In the genomic region with DNA sequence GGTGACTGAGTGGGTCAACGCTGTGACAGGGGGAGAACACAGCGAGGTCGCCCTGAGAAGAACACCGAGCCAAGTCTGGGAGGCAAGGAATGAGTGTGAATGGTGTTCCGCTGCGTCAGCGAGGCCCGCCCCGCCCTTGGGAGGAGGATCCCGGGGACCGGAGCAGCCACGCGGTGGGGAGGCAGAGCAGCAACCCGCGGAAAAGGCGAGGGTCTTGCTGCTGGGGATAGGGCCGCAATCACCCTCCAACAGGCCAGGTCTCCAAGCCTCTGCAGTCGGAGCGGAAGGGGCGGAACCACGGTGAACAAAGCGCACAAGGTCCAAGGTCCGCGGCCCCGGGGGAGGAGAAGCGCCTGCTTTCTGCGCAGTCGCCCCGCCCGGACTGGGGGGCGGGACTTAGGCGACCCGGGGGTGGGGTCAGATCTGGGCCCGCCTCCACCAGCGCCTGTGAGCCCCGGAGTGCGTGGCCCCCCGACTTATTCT, we compare ENCODE assay signal across 8 mouse cellular contexts. TPM values are rescaled to one million over a fixed set of nuclear protein-coding genes. Genes with fewer than 3 reads are reported as not detected.
DNase-seq lines count a peak whose midpoint lies in the region; ATAC-seq and TF ChIP-seq lines count a peak whose summit lies in the region.

A gene (plus strand): TSS at position 179 of the 483 bp plus-strand sequence.

- peak; percentile 95 for ATAC-seq in forebrain, embryonic 16.5 days
- ATAC-seq in lung, embryonic 14.5 days (ENCODE audit: insufficient read depth) = peak; percentile 89

- peak within 1 kb of the TSS; percentile 82 for H3K9ac ChIP-seq in ES-E14 (ENCODE audit: insufficient read depth, low read depth, low read length, poor library complexity, severe bottlenecking)
- peak within 1 kb of the TSS; percentile 89 for H3K9ac ChIP-seq in forebrain, embryonic 16.5 days (replicated peaks; ENCODE audit: low read depth, low read length)
- H3K9ac ChIP-seq in lung, embryonic 14.5 days = peak within 1 kb of the TSS; percentile 90

- intact Hi-C loops in heart, postnatal 36 days (cut with DNase I) = loop anchor here (2.0 kb wide), 2 partner anchors 31 to 87 kb away; a partner anchor contains a TSS

- peaks cover 7% of the 10 kb centered on the region; the same call in 1 of the 2 replicates for H3K36me3 ChIP-seq in ES-E14 (ENCODE audit: control insufficient read depth, insufficient read depth, low read length, poor library complexity, severe bottlenecking)
- peaks cover 18% of the 10 kb centered on the region; the same call in 1 of the 2 replicates for H3K36me3 ChIP-seq in forebrain, embryonic 16.5 days (ENCODE audit: control insufficient read depth, insufficient read depth)
- peaks cover 34% of the 10 kb centered on the region for H3K36me3 ChIP-seq in lung, embryonic 14.5 days (ENCODE audit: insufficient read depth)
- H3K36me3 ChIP-seq in thymus, adult 2 months (ENCODE audit: control insufficient read depth, insufficient read depth, low read length) = no peaks in the 10 kb centered on the region

- under 1% methylated on average over 38 of the region's 38 CpGs for WGBS in forebrain, embryonic 16.5 days
- under 1% methylated on average over 35 of the region's 38 CpGs for WGBS in lung, embryonic 14.5 days
- 1% methylated on average over 37 of the region's 38 CpGs for WGBS in olfactory bulb, adult 2 months
- WGBS in thymus, adult 2 months = under 1% methylated on average over 36 of the region's 38 CpGs

- H3K9me3 ChIP-seq in ES-E14 (ENCODE audit: control insufficient read depth, insufficient read depth, low read depth, low read length) = no peaks in the 10 kb centered on the region
- H3K9me3 ChIP-seq in forebrain, embryonic 16.5 days (ENCODE audit: control insufficient read depth, low read length) = no peaks in the 10 kb centered on the region
- no peaks in the 10 kb centered on the region for H3K9me3 ChIP-seq in lung, embryonic 14.5 days (ENCODE audit: low read depth, low read length)

- H3K27ac ChIP-seq in ES-E14 (ENCODE audit: insufficient read depth, low read depth, low read length, poor library complexity, severe bottlenecking) = peak within 1 kb of the TSS; percentile 54
- peak within 1 kb of the TSS; percentile 95 for H3K27ac ChIP-seq in forebrain, embryonic 16.5 days (ENCODE audit: low read length)
- H3K27ac ChIP-seq in layer of hippocampus, adult 2 months = peak within 1 kb of the TSS; percentile 92
- H3K27ac ChIP-seq in lung, embryonic 14.5 days (ENCODE audit: low read depth) = peak within 1 kb of the TSS; percentile 95
- H3K27ac ChIP-seq in olfactory bulb, adult 2 months (ENCODE audit: insufficient read depth, low read depth, low read length) = peak within 1 kb of the TSS; percentile 66
- peak within 1 kb of the TSS; percentile 72 for H3K27ac ChIP-seq in thymus, adult 2 months (ENCODE audit: control insufficient read depth, insufficient read depth, low read length)

- TF ChIP-seq CTCF in layer of hippocampus, adult 2 months (conservative IDR thresholded peaks at IDR 0.05) = no peak; the same call in 1 of the 2 replicates
- 0 out of 2 replicates have a peak, but pooled peaks have one; percentile 19 for TF ChIP-seq CTCF in lung, embryonic 14.5 days (IDR thresholded peaks at IDR 0.05; ENCODE audit: low read depth)
- no peak for TF ChIP-seq CTCF in olfactory bulb, adult 2 months (IDR thresholded peaks at IDR 0.05; ENCODE audit: insufficient read depth, low read depth, low read length)
- peak; percentile 28; the same call in 1 of the 2 replicates for TF ChIP-seq CTCF in thymus, adult 2 months (IDR thresholded peaks at IDR 0.05; ENCODE audit: borderline replicate concordance, control insufficient read depth, extremely low read depth, insufficient read depth, low read length, poor library complexity)

- peaks cover 0 to 6% of the 10 kb centered on the region in 2 experiments; a peak in 2 of 4 replicates for H3K4me1 ChIP-seq in ES-E14 (ENCODE audit: control insufficient read depth in 2 of 2, insufficient read depth in 2 of 2, low read length in 2 of 2, poor library complexity in 1 of 2)
- peaks cover 24% of the 10 kb centered on the region for H3K4me1 ChIP-seq in forebrain, embryonic 16.5 days (replicated peaks; ENCODE audit: control insufficient read depth, insufficient read depth, low read length)
- 0 out of 2 replicates have a peak, but pooled peaks cover 5% of the 10 kb centered on the region for H3K4me1 ChIP-seq in lung, embryonic 14.5 days (ENCODE audit: insufficient read depth)
- H3K4me1 ChIP-seq in olfactory bulb, adult 2 months (ENCODE audit: control insufficient read depth, insufficient read depth, low read length) = peaks cover 14% of the 10 kb centered on the region
- peaks cover 39% of the 10 kb centered on the region for H3K4me1 ChIP-seq in thymus, adult 2 months (replicated peaks; ENCODE audit: control insufficient read depth, insufficient read depth, low read length)

- TF ChIP-seq POLR2A in olfactory bulb, adult 2 months (IDR thresholded peaks at IDR 0.05; ENCODE audit: insufficient read depth, low read depth, low read length) = peak; percentile 67
- TF ChIP-seq POLR2A in thymus, adult 2 months (IDR thresholded peaks at IDR 0.05; ENCODE audit: control insufficient read depth, extremely low read depth, insufficient read depth, low read length, poor library complexity) = peak; percentile 63; the same call in 1 of the 2 replicates

- H3K27me3 ChIP-seq in forebrain, embryonic 16.5 days (replicated peaks; ENCODE audit: control insufficient read depth, insufficient read depth, low read length) = no peaks in the 10 kb centered on the region
- no peaks in the 10 kb centered on the region for H3K27me3 ChIP-seq in lung, embryonic 14.5 days (ENCODE audit: insufficient read depth, low read length)
- no peaks in the 10 kb centered on the region for H3K27me3 ChIP-seq in thymus, adult 2 months (ENCODE audit: control insufficient read depth, insufficient read depth, low read length)

- H3K4me3 ChIP-seq in ES-E14 (ENCODE audit: insufficient read depth in 1 of 2, low read depth in 1 of 2, low read length in 2 of 2, poor library complexity in 1 of 2, severe bottlenecking in 1 of 2) = peak within 1 kb of the TSS; percentile 74 to 86
- H3K4me3 ChIP-seq in forebrain, embryonic 16.5 days (replicated peaks; ENCODE audit: low read length) = peak within 1 kb of the TSS; percentile 76
- peak within 1 kb of the TSS; percentile 96 for H3K4me3 ChIP-seq in layer of hippocampus, adult 2 months
- peak within 1 kb of the TSS; percentile 82 for H3K4me3 ChIP-seq in lung, embryonic 14.5 days (ENCODE audit: low read depth, low read length)
- peak within 1 kb of the TSS; percentile 71 for H3K4me3 ChIP-seq in olfactory bulb, adult 2 months (ENCODE audit: insufficient read depth, low read depth, low read length)
- H3K4me3 ChIP-seq in thymus, adult 2 months (ENCODE audit: control insufficient read depth, insufficient read depth, low read length) = peak within 1 kb of the TSS; percentile 96

- peak within 1 kb of the TSS; percentile 53 for H3K4me2 ChIP-seq in forebrain, embryonic 16.5 days (ENCODE audit: low read length)
- H3K4me2 ChIP-seq in lung, embryonic 14.5 days = peak within 1 kb of the TSS; percentile 83

- in situ Hi-C loops in ES-E14 (cut with MboI; ENCODE audit: low sequenced_read_pairs in 2 of 2, unreplicated experiment in 2 of 2) = no loop called here

- DNase-seq in ES-E14 (ENCODE audit: low read depth, low spot score) = peak; percentile 86
- DNase-seq in cerebellum, adult 11-12 months = peak; percentile 91
- DNase-seq in heart, postnatal 36 days = peak; percentile 94 to 95
- DNase-seq in layer of hippocampus, adult 2 months (ENCODE audit: low spot score in 2 of 2) = peak; percentile 84 to 87
- DNase-seq in lung, embryonic 14.5 days = peak; percentile 97
- peak; percentile 95 for DNase-seq in thymus, adult 2 months

TF ChIP-seq in ES-E14, 5 proteins besides CTCF, POLR2A, EP300 and RAD21:
- TF ChIP-seq ZC3H11A (IDR thresholded peaks at IDR 0.05; ENCODE audit: borderline replicate concordance, low read depth, low read length) (no peak), MAFK (IDR thresholded peaks at IDR 0.05; ENCODE audit: insufficient read depth, low read depth, low read length) (peak; percentile 57; the same call in 1 of the 2 replicates), HCFC1 (IDR thresholded peaks at IDR 0.05; ENCODE audit: borderline replicate concordance, insufficient read depth, low read length) (0 out of 2 replicates have a peak, but pooled peaks have one; percentile 11)
TF ChIP-seq in ES-E14: peak in this region for 2.

RNA-seq across cellular contexts. Expression of the gene that starts here (rescaled TPM):
- 7.0 and 7.2 TPM in 2 replicates for total RNA-seq in ES-E14 (2012; rRNA removed)
- polyA plus RNA-seq in forebrain, embryonic 16.5 days (2015; fragmentation: Nextera tagmentation; extraction: Ambion mirVana) = 55.0 and 57.7 TPM in 2 replicates
- 10 to 100 TPM; 24.6 to 26.7 TPM for total RNA-seq in heart, postnatal 36 days (2021)
- 10 to 100 TPM; 17.1 to 19.8 TPM for total RNA-seq in layer of hippocampus, adult 2 months (2021)
- polyA plus RNA-seq in lung, embryonic 14.5 days (2014; fragmentation: Nextera tagmentation; extraction: Ambion mirVana) = 115 and 118 TPM in 2 replicates
- not detected in 2 replicates for polyA plus RNA-seq in olfactory bulb, adult 2 months (2012; ENCODE audit: insufficient read depth, insufficient read length, low replicate concordance, missing spikeins)
- polyA plus RNA-seq in thymus, adult 2 months (2012; rRNA removed) = 132 and 142 TPM in 2 replicates

Comparison
In these comparisons a context has a peak if more than half of its experiments do, and no peak if none do; other contexts are left out.
1. Peak in every context shown above with its lines: DNase-seq, ATAC-seq, H3K4me3 ChIP-seq and H3K27ac ChIP-seq.
2. CTCF ChIP-seq: peak in lung, embryonic 14.5 days (single experiment) and thymus, adult 2 months (single experiment); none in layer of hippocampus, adult 2 months (single experiment) and olfactory bulb, adult 2 months (single experiment).